Mouse (Mus musculus): Measurements from ENCODE around the gene Ccpg1.

DNA sequence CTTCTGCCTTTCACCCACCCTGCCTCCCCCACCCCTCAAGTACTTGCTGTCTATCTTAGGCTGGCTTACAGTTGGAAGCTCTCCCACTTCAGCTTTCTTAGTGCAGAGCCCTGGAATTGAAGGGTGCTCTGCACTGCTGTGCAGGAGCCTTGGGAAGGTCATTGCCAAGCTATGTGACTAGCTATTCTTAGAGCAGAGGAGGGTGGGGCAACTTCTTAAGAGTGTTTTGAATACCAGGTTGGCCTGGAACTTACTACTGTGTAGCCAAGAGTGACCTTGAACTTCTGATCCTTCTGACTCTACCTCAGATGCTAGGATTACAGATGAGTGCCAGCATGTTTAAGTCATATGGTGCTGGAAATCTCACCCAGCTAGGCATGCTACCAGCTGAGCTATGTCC, 10.9 kb downstream of the Ccpg1 start:
- TF ChIP-seq EP300 (IDR thresholded peaks at IDR 0.05; ENCODE audit: insufficient read depth, low read depth, low read length) = no peak
- no peak for TF ChIP-seq POLR2A (IDR thresholded peaks at IDR 0.05; ENCODE audit: insufficient read depth, low read depth, low read length)

Measured in heart, adult 2 months (tissue).